Mouse (Mus musculus): ENCODE measurements around the gene Pga5. TPM values are rescaled to one million over a fixed set of nuclear protein-coding genes. Genes with fewer than 3 reads are reported as not detected.

Pga5 gene
- polyA plus RNA-seq, 1 experiment from 2014 or later: not detected

DNA sequence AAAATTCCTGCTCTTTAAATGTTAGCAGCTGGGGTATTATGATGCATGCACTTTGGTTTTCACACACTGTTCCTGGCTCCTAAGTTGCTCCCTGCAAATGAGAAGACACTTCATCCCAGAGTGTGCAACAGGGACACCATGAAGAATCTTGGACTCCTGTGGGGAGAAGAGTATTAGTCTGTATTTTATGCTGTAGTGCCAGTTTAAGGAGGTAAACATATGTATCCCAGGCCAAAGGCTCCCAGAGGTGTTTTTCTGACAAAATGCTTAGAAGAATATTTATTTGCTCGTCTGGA, 849 bp upstream of the Pga5 start:
- Histone ChIP-seq H3K27ac (no peak overlapping the region), H3K36me3 (no peaks in the 10 kb centered on the region), H3K4me1 (replicated peaks) (no peaks in the 10 kb centered on the region), H3K9me3 (no peaks in the 10 kb centered on the region), H3K27me3 (ENCODE audit: insufficient read depth, poor library complexity, severe bottlenecking) (no peaks in the 10 kb centered on the region), H3K4me3 (no peak overlapping the region)
- no peak for DNase-seq (ENCODE audit: low spot score)
- 84% methylated on average over 1 of the region's 1 CpGs for WGBS

DNA sequence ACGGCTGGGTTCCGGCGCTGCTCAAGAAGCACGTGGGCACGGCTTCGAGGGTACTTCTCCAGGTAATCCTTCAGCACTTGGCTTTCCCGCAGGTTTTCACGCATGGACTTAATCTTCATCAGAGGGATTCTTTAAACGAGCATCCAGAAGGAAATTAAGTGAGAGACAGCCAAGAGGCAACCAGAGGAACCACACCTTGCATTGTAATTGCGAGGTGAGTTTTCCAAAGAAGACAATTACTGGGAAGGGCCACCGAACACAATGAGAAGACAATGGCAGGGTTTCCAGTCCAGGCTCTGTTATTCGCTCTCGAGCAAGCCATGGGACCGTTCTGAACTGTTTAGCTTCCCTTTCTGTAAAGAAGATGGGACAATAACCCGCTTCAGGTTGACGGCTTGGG, 1.2 kb downstream of the Pga5 start:
- Histone ChIP-seq H3K27ac (no peak overlapping the region), H3K27me3 (ENCODE audit: insufficient read depth, poor library complexity, severe bottlenecking) (no peaks in the 10 kb centered on the region), H3K4me1 (replicated peaks) (no peaks in the 10 kb centered on the region), H3K4me3 (no peak overlapping the region), H3K36me3 (no peaks in the 10 kb centered on the region), H3K9me3 (no peaks in the 10 kb centered on the region)
- WGBS: 86% methylated on average over 16 of the region's 16 CpGs
- no peak for DNase-seq (ENCODE audit: low spot score)

DNA sequence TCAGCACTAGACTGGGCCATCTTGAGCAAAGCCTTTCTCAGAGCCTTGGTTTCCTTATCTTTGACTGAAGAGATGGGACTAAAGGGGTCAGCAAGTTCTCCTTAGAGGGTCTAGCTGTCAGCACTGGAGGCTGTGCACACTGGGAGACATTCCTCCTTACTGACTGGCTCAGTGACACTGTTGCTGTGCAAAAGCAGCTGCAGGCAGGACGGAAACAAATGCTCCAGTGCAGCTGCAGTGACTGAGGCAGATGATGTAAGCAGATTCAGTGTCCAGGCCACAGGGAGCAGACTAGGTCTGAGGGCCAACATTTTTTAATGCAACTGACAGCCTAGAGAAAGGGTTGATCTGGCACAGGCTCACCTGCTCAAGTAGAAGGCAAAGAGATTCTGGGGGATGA, 4.6 kb downstream of the Pga5 start:
- 43% methylated on average over 1 of the region's 1 CpGs for WGBS
- H3K27ac ChIP-seq: no peak overlapping the region
- H3K4me3 ChIP-seq: no peak overlapping the region
- H3K4me1 ChIP-seq (replicated peaks): no peaks in the 10 kb centered on the region
- DNase-seq (ENCODE audit: low spot score): no peak
- H3K9me3 ChIP-seq: no peaks in the 10 kb centered on the region
- H3K36me3 ChIP-seq: no peaks in the 10 kb centered on the region
- no peaks in the 10 kb centered on the region for H3K27me3 ChIP-seq (ENCODE audit: insufficient read depth, poor library complexity, severe bottlenecking)

DNA sequence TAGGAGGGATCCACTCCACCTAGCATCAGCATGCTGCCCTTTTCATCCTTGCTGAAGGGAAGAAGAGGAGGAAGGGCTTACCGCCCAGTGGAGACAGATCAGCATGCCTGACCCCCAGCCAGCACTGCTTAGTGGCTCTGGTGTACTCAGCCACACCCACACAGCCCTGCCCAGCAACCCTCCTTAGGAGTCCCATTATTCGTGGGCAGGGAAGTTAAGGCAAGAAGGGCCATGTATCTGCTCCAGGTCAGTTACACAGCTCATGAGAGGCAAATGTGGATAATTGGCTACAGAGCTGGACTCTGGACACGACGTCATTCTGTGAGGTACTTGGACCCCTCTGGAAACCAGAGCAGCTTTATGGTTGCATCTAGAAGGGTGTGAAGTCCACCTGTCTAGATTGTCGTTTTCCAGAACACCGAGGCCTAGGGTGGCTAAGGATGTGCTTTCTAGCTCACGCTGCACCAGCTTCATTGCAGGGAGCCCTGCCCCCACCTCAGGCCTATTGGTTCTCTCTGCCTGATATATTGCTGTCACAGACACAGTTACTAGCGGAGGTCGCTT, 5.9 kb downstream of the Pga5 start:
- WGBS: 81% methylated on average over 9 of the region's 9 CpGs

DNA sequence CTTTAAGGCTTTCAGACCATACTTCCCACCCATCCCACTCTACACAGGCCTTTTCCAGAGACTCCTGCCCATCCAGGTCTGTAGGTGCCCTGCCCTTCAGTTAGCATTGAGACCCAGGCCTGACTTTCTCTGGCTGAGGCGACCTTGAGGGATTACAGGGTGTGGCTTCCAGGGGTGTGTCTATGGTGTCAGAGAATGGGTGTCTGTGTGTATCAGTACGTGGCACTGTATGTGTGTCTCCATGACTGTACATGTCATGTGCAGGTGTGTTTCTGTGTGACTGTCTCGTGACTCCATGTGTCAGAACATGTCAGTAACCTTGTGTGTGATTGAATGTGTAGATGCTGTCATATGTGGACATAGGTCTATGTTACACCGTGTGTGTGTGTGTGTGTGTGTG, 6.6 kb downstream of the Pga5 start:
- Histone ChIP-seq H3K27me3 (ENCODE audit: insufficient read depth, poor library complexity, severe bottlenecking) (no peaks in the 10 kb centered on the region), H3K27ac (no peak overlapping the region), H3K4me3 (no peak overlapping the region), H3K36me3 (no peaks in the 10 kb centered on the region), H3K4me1 (replicated peaks) (no peaks in the 10 kb centered on the region), H3K9me3 (no peaks in the 10 kb centered on the region)
- whole genome bisulfite sequencing: 84% methylated on average over 4 of the region's 4 CpGs
- DNase-seq (ENCODE audit: low spot score): no peak

More for the DNA sequence above, 5.9 kb downstream of the Pga5 start:
- H3K9me3 ChIP-seq: no peaks in the 10 kb centered on the region
- no peaks in the 10 kb centered on the region for H3K27me3 ChIP-seq (ENCODE audit: insufficient read depth, poor library complexity, severe bottlenecking)
- H3K27ac ChIP-seq: no peak overlapping the region
- no peak overlapping the region for H3K4me3 ChIP-seq
- no peaks in the 10 kb centered on the region for H3K36me3 ChIP-seq
- DNase-seq (ENCODE audit: low spot score): no peak
- H3K4me1 ChIP-seq (replicated peaks): no peaks in the 10 kb centered on the region

DNA sequence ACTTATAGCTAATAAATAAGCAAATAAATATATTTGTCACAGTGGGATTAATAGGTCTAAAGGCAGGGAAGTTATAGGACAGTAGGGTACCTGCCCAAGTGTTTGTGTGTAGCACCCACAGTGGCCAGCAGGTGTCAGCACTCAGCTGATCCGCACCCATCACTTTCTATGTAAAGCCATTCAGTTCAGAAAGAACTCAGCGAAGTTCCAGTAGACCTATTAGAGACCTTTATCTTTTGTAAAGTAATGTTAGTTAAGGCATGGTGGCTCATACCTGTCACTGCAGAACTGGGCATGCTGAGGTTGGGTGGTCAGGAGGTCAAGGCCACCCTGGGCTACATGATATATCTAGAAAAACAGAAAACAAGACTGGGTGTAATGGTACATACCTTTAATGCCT, 12.4 kb downstream of the Pga5 start:
- no peaks in the 10 kb centered on the region for H3K9me3 ChIP-seq
- no peaks in the 10 kb centered on the region for H3K36me3 ChIP-seq
- no peaks in the 10 kb centered on the region for H3K4me1 ChIP-seq (replicated peaks)
- WGBS: 28% methylated on average over 2 of the region's 2 CpGs
- peak; percentile 66 for DNase-seq (ENCODE audit: low spot score)
- H3K27ac ChIP-seq: no peak overlapping the region
- no peak overlapping the region for H3K4me3 ChIP-seq
- 0 out of 2 replicates have a peak, but pooled peaks cover 6% of the 10 kb centered on the region for H3K27me3 ChIP-seq (ENCODE audit: insufficient read depth, poor library complexity, severe bottlenecking)

DNA sequence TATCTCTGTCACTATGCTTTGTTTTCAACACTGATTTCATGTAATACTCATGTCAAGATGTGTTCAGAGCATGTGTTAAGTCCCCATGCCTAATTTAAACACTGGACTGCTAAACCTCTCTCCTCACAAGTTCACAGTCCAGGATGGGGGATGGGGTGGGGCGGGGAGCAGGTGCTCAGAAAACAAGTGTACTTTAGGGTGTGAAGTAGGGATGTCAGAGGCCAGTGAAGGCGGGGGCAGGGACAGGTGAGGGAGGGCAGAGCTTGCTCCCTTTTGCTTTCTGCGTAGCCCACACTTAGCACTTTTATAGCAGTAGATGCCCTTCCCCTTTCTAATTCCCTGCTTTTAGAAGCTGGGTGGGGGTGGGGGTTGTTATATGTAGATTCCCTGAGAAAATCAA, 12.8 kb downstream of the Pga5 start:
- H3K27me3 ChIP-seq (ENCODE audit: insufficient read depth, poor library complexity, severe bottlenecking): 0 out of 2 replicates have a peak, but pooled peaks cover 6% of the 10 kb centered on the region

DNA sequence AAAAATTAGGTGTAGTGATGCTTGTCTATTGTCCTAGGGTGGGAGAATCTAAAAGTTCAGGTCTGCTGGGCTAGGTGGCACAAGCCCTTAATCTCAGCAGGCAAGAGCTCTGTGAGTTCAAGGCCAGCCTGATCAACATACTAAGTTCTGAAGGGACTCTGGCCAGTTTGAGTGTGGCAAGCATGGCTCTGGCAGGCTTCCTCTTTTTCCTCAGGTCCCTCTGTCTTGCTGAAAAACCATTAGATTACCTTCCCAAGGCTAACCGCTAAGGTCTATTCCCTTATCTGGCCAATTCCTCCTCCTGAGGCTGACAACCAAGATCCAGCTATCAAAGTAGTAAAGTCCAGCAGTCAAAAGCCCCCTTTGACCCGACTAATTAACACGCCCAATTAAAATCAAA, 15.2 kb downstream of the Pga5 start:
- WGBS: 82% methylated on average over 3 of the region's 3 CpGs

More for the DNA sequence above, 12.8 kb downstream of the Pga5 start:
- Histone ChIP-seq H3K4me3 (no peak overlapping the region), H3K27ac (no peak overlapping the region), H3K9me3 (no peaks in the 10 kb centered on the region), H3K36me3 (no peaks in the 10 kb centered on the region), H3K4me1 (replicated peaks) (no peaks in the 10 kb centered on the region)
- WGBS: 62% methylated on average over 3 of the region's 3 CpGs
- DNase-seq (ENCODE audit: low spot score): no peak

DNA sequence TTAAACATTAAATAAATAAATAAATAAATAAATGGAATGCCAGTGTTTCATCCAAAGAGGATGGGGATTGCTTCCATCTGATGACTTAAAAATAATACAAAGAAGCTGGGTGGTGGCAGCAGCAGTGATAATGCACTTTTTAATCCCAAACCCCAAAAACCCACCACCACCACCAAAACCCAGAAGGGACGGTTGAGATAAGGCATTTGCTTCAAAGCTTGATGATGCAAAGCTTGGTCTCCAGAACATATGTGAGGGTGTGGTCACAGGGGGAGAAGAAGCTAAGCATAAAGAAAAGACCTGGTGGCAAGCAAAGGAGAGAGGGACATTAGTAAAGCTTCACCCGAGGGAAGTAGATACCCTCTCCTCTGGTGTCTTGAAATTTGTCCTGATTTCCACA, 16.0 kb downstream of the Pga5 start:
- 0 out of 2 replicates have a peak, but pooled peaks cover 6% of the 10 kb centered on the region for H3K27me3 ChIP-seq (ENCODE audit: insufficient read depth, poor library complexity, severe bottlenecking)
- no peaks in the 10 kb centered on the region for H3K9me3 ChIP-seq
- 92% methylated on average over 2 of the region's 2 CpGs for WGBS
- no peak overlapping the region for H3K27ac ChIP-seq
- no peak for DNase-seq (ENCODE audit: low spot score)
- no peaks in the 10 kb centered on the region for H3K36me3 ChIP-seq
- no peaks in the 10 kb centered on the region for H3K4me1 ChIP-seq (replicated peaks)
- H3K4me3 ChIP-seq: no peak overlapping the region

More for the DNA sequence above, 15.2 kb downstream of the Pga5 start:
- H3K4me1 ChIP-seq (replicated peaks): no peaks in the 10 kb centered on the region
- H3K36me3 ChIP-seq: no peaks in the 10 kb centered on the region
- no peak for DNase-seq (ENCODE audit: low spot score)
- 0 out of 2 replicates have a peak, but pooled peaks cover 6% of the 10 kb centered on the region for H3K27me3 ChIP-seq (ENCODE audit: insufficient read depth, poor library complexity, severe bottlenecking)
- H3K9me3 ChIP-seq: no peaks in the 10 kb centered on the region
- no peak overlapping the region for H3K27ac ChIP-seq
- H3K4me3 ChIP-seq: no peak overlapping the region

DNA sequence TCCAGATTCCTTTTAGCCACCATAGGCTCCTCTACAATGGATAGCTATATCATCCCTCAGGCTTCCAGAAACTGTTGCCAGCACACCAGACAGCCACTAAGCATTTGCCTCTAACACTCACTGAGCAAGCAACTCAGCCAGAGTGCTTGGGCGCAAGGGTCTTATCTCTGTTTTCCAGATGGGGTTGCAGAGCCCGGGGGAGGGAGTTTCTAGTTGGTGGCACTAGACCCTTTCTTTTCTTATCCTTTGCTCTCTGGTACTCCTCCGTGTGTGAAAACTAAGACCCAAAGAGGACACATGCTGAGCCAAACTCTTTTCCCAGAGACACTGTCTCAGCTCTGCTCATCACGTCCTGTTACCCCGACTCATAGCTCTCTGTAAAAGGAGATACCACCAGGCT, 16.5 kb downstream of the Pga5 start:
- 0 out of 2 replicates have a peak, but pooled peaks cover 6% of the 10 kb centered on the region for H3K27me3 ChIP-seq (ENCODE audit: insufficient read depth, poor library complexity, severe bottlenecking)
- no peak for DNase-seq (ENCODE audit: low spot score)
- H3K4me3 ChIP-seq: no peak overlapping the region
- 0 out of 2 replicates have a peak, but pooled peaks cover 3% of the 10 kb centered on the region for H3K4me1 ChIP-seq (replicated peaks)
- H3K27ac ChIP-seq: no peak overlapping the region
- 75% methylated on average over 5 of the region's 5 CpGs for WGBS
- H3K36me3 ChIP-seq: no peaks in the 10 kb centered on the region
- H3K9me3 ChIP-seq: no peaks in the 10 kb centered on the region

DNA sequence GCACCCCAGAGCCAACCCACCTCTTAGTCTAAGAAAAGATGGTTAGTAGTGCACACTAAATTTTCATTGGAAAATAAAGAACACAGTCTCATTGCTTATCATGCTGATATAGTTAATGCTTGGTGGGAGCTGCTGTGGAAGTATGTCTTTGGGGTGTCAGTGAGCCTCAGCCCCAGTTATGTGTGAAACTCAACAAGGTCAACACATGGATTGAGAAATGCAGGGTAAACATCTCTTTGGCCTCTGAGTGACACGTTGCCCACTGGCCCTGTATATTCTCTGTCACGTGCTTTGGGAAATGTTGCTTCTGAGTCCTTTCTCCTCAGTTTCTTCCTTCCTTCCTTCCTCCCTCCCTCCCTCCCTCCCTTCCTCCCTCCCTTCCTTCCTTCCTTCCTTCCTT, 19.5 kb downstream of the Pga5 start:
- Histone ChIP-seq H3K36me3 (no peaks in the 10 kb centered on the region), H3K4me3 (no peak overlapping the region), H3K27me3 (ENCODE audit: insufficient read depth, poor library complexity, severe bottlenecking) (no peaks in the 10 kb centered on the region), H3K4me1 (replicated peaks) (peaks cover 3% of the 10 kb centered on the region; the same call in 1 of the 2 replicates), H3K9me3 (no peaks in the 10 kb centered on the region), H3K27ac (no peak overlapping the region)
- DNase-seq (ENCODE audit: low spot score): no peak
- WGBS: 83% methylated on average over 2 of the region's 2 CpGs

DNA sequence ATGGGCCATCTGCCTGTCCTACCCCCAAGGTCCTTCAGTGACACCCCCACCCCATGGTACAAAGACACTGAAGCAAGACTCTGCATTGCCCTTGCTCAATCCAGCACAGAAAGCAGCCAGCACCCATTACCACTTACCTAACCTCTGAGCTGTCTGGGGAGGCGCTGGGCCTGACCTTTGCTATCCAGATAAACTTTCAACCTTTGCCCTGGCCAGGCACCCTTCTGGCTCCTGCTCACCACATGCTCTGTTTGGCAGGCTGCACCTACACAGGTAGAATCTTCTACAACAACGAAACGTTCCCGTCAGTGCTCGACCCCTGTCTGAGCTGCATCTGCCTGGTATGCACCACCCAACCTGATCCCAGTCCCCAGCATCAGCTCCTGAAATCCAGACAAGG, 20.1 kb downstream of the Pga5 start:
- Histone ChIP-seq H3K4me3 (no peak overlapping the region), H3K4me1 (replicated peaks) (peaks cover 3% of the 10 kb centered on the region; the same call in 1 of the 2 replicates), H3K36me3 (no peaks in the 10 kb centered on the region), H3K27me3 (ENCODE audit: insufficient read depth, poor library complexity, severe bottlenecking) (peaks cover 2% of the 10 kb centered on the region; the same call in 1 of the 2 replicates), H3K9me3 (no peaks in the 10 kb centered on the region), H3K27ac (no peak overlapping the region)
- DNase-seq (ENCODE audit: low spot score): no peak
- WGBS: 85% methylated on average over 5 of the region's 5 CpGs

DNA sequence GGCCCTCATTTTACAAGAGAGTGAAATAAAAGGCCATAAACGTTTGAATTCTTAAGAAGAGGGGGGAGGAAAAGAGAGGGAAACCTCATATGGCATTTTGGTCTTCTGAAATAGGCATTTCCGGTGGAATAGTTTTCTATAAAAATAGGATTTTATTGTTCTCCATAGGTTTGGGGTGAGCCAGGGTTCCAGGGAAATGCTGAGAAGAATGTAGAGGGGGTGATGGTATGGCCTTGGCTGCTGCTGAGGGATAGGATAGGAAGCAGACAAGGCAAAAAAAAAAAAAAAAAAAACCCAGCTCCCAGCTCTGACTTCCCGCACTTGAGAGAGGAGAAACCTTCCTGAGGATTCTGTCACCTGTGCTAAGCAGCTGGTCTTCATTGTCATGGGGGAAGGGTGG, 21.8 kb downstream of the Pga5 start:
- H3K4me3 ChIP-seq: no peak overlapping the region
- peaks cover 3% of the 10 kb centered on the region; the same call in 1 of the 2 replicates for H3K27me3 ChIP-seq (ENCODE audit: insufficient read depth, poor library complexity, severe bottlenecking)
- 68% methylated on average over 3 of the region's 3 CpGs for WGBS
- peaks cover 3% of the 10 kb centered on the region; the same call in 1 of the 2 replicates for H3K4me1 ChIP-seq (replicated peaks)
- no peak for DNase-seq (ENCODE audit: low spot score)
- H3K27ac ChIP-seq: no peak overlapping the region
- H3K36me3 ChIP-seq: no peaks in the 10 kb centered on the region
- no peaks in the 10 kb centered on the region for H3K9me3 ChIP-seq

DNA sequence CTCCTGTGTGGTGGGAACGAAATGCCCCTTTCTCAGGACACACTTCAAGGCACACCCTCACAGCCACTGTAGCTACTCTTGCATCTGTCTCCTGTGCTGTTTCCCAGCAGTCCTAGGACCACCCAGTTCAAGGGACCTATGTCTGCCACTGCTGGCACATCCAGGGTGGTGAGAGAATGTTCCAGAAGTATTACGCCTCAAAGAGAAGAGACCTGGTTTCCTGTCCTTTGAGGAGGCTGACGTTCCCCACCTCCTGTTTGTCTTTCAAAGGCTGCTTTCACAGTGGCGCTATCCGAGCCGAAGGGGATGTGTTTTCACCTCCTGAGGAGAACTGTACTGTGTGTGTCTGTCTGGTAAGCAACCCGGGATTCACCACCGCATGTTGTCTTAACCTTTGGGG, 29.7 kb downstream of the Pga5 start:
- H3K27ac ChIP-seq: no peak overlapping the region
- H3K9me3 ChIP-seq: no peaks in the 10 kb centered on the region
- 76% methylated on average over 8 of the region's 8 CpGs for WGBS
- peaks cover 3% of the 10 kb centered on the region; the same call in 1 of the 2 replicates for H3K27me3 ChIP-seq (ENCODE audit: insufficient read depth, poor library complexity, severe bottlenecking)
- H3K36me3 ChIP-seq: no peaks in the 10 kb centered on the region
- DNase-seq (ENCODE audit: low spot score): no peak
- H3K4me3 ChIP-seq: no peak overlapping the region
- no peaks in the 10 kb centered on the region for H3K4me1 ChIP-seq (replicated peaks)

Data from hindbrain, embryonic 10.5 days (tissue).